Mouse (Mus musculus) heart, adult 2 months (tissue): Measurements from ENCODE around the gene Stard8. TPM values are rescaled to one million over a fixed set of nuclear protein-coding genes. Genes with fewer than 3 reads are reported as not detected.

ENCODE experiments used
- DNase-seq, 2 experiments: peaks; one replicate each; pipeline ENCODE4 v3.0.0; 2021
- H3K27ac ChIP-seq: fragments of 200-600 bp; 2 replicates; pipeline ENCODE4 v1.8.1; 2022
- H3K27me3 ChIP-seq: fragments of 200-500 bp; 2 replicates; pipeline ENCODE4 v1.6.1; 2012; ENCODE audit warnings: mild to moderate bottlenecking, low read length, inconsistent platforms, mixed read lengths; ENCODE audit not compliant: control insufficient read depth, insufficient read depth
- H3K36me3 ChIP-seq: fragments of 200-500 bp; 2 replicates; pipeline ENCODE4 v1.6.1; 2012; ENCODE audit warnings: low read length, inconsistent platforms; ENCODE audit not compliant: control insufficient read depth, insufficient read depth
- H3K4me1 ChIP-seq: fragments of 200-500 bp; 2 replicates; pipeline ENCODE4 v1.6.1; 2011; ENCODE audit warnings: low read length; ENCODE audit not compliant: control insufficient read depth, insufficient read depth
- H3K4me3 ChIP-seq: fragments of 200-600 bp; 2 replicates; pipeline ENCODE4 v1.8.1; 2022
- H3K79me2 ChIP-seq: fragments of 200-500 bp; replicated peaks from 2 replicates; pipeline ENCODE4 v1.6.1; 2012; ENCODE audit warnings: mild to moderate bottlenecking, inconsistent platforms, low read length, moderate library complexity, mixed read lengths; ENCODE audit not compliant: control insufficient read depth, insufficient read depth
- H3K9ac ChIP-seq: fragments of 200-500 bp; 2 replicates; pipeline ENCODE4 v1.6.1; 2012; ENCODE audit warnings: low read depth, mild to moderate bottlenecking, control low read depth, inconsistent platforms, low read length, mixed read lengths
- CTCF ChIP-seq: fragments of 200-600 bp; IDR thresholded peaks from 2 replicates; pipeline ENCODE4 v1.8.1; 2022; ENCODE audit warnings: antibody characterized with exemption, mild to moderate bottlenecking, moderate library complexity
- EP300 ChIP-seq: fragments of 200-500 bp; IDR thresholded peaks from 2 replicates; pipeline ENCODE4 v1.6.1; 2011; ENCODE audit warnings: low read depth, low read length, control low read depth; ENCODE audit not compliant: insufficient read depth
- POLR2A ChIP-seq: fragments of 200-500 bp; IDR thresholded peaks from 2 replicates; pipeline ENCODE4 v1.6.1; 2011; ENCODE audit warnings: mild to moderate bottlenecking, low read depth, low read length, control low read depth; ENCODE audit not compliant: insufficient read depth
- WGBS: fragments of 180-500 bp; shearing (Covaris S2); methylation state at CpG from one replicate; pipeline ENCODE4 v1.1.7; 2018; 5-methylcytosine and 5-hydroxymethylcytosine counted together
- intact Hi-C: fragments of 180-260 bp; cut with DNase I; formaldehyde crosslinking; loops from one replicate; pipeline ENCODE4 v1.15.1; 2025
- long read RNA-seq: library from polyadenylated mRNA; stranded (forward); transcript quantifications from one replicate; pipeline ENCODE4 v2.0.0, GENCODE M21; 2021
- polyA plus RNA-seq: library from polyadenylated mRNA; depleted of rRNA; stranded (reverse); fragments of >200 nt; gene quantifications from 2 replicates; pipeline ENCODE4 v1.2.3, GENCODE M21; 2012; rRNA removed
- total RNA-seq, 2 experiments: library from RNA; stranded (reverse); gene quantifications; 2 replicates each; pipeline ENCODE4 v1.2.3; 2021

The Stard8 gene
- total RNA-seq (10 to 100 TPM; 29.2 to 32.3 TPM), polyA plus RNA-seq (36.2 and 50.3 TPM in 2 replicates)
- long read RNA-seq, full-length matches to known transcripts, result 3 of 19 reads
- long read RNA-seq, partial matches to known transcripts, result 6 of 19 reads
- long read RNA-seq, other reads (novel, unspliced or antisense), result 10 of 19 reads

DNA sequence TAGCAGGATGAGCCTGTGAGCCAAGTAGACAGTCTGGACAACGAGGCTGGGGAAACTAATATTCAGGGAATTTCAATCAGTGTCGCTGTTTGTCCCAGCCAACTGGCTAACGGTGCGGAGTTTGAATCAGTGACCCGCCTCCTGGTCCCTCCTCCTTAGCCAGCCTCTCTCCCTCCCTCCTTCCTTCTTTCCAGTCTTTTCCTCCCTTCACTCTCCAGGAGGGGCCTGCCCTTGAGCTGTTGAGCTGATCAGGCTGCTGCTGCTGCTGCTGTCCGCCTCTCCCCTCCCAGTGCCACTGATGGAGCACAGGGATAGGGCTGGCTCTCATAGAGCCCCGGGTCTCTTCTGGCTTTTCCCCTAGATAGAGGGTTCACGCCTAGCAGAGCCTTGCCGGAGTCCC lies at the start of gene Stard8:
Stard8 (plus strand) TSS at position 203 of the 400 bp plus-strand sequence.
- peaks cover 7% of the 10 kb centered on the region for H3K4me1 ChIP-seq
- no peaks in the 10 kb centered on the region for H3K36me3 ChIP-seq
- peak within 1 kb of the TSS; percentile 36; the same call in 1 of the 2 replicates for H3K9ac ChIP-seq
- H3K4me3 ChIP-seq, result peak within 1 kb of the TSS; percentile 18; the same call in 1 of the 2 replicates
- WGBS, result 54% methylated on average over 9 of the region's 9 CpGs
- intact Hi-C loops, result no loop called here
- no peaks in the 10 kb centered on the region for H3K27me3 ChIP-seq
- peak; percentile 51 to 52 for DNase-seq
- no peaks in the 10 kb centered on the region for H3K79me2 ChIP-seq
- no peak for TF ChIP-seq CTCF
- peak; percentile 69 for TF ChIP-seq POLR2A
- peak within 1 kb of the TSS; percentile 45; the same call in 1 of the 2 replicates for H3K27ac ChIP-seq

GRCm38 (mm10) chrX:98953941-98954340 lies 49.1 kb upstream of the Stard8 start:
- no peak overlapping the region for H3K4me3 ChIP-seq
- H3K27me3 ChIP-seq, result no peaks in the 10 kb centered on the region
- TF ChIP-seq CTCF (peak; percentile 70), POLR2A (no peak)
- no peak overlapping the region for H3K27ac ChIP-seq
- intact Hi-C loops, result no loop called here
- H3K36me3 ChIP-seq, result no peaks in the 10 kb centered on the region
- no peaks in the 10 kb centered on the region for H3K4me1 ChIP-seq
- DNase-seq, result no peak
- WGBS, result 23% methylated on average over 6 of the region's 6 CpGs
- no peaks in the 10 kb centered on the region for H3K79me2 ChIP-seq
- no peak overlapping the region for H3K9ac ChIP-seq

GRCm38 (mm10) chrX:98958287-98958686 lies 44.8 kb upstream of the Stard8 start:
- WGBS, result 82% methylated on average over 9 of the region's 9 CpGs
- no peaks in the 10 kb centered on the region for H3K36me3 ChIP-seq
- intact Hi-C loops, result no loop called here
- DNase-seq, result no peak
- H3K79me2 ChIP-seq, result no peaks in the 10 kb centered on the region
- no peak overlapping the region for H3K9ac ChIP-seq
- no peak overlapping the region for H3K4me3 ChIP-seq
- TF ChIP-seq POLR2A, result no peak
- TF ChIP-seq CTCF, result no peak
- TF ChIP-seq EP300, result no peak
- H3K4me1 ChIP-seq, result no peaks in the 10 kb centered on the region
- no peak overlapping the region for H3K27ac ChIP-seq
- H3K27me3 ChIP-seq, result no peaks in the 10 kb centered on the region

GRCm38 (mm10) chrX:98959050-98959449 lies 44.0 kb upstream of the Stard8 start:
- Histone ChIP-seq H3K4me3 (no peak overlapping the region), H3K79me2 (no peaks in the 10 kb centered on the region), H3K36me3 (no peaks in the 10 kb centered on the region), H3K9ac (no peak overlapping the region), H3K27ac (no peak overlapping the region), H3K4me1 (no peaks in the 10 kb centered on the region), H3K27me3 (no peaks in the 10 kb centered on the region)
- TF ChIP-seq EP300 (no peak), CTCF (no peak), POLR2A (no peak)
- intact Hi-C loops, result no loop called here
- 49% methylated on average over 4 of the region's 4 CpGs for WGBS
- no peak for DNase-seq

DNA sequence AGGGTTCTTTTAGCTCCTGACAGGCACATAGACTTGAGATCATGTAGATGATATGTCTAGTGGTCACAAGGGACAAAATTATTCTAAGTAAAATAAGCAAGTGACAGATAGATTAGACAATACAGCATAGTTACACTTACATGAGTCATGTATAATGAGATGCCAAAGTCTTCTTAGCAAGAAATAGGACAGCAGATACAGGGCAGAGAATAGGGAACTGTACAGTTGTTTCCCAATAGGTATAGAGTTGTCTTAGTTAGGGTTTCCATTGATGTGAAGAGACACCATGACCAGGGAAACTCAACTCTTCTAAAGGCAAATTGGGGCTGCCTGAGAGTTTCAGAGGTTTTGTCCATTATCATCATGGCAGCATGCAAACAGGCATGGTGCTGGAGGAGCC lies 39.3 kb upstream of the Stard8 start:
- Histone ChIP-seq H3K79me2 (no peaks in the 10 kb centered on the region), H3K4me3 (no peak overlapping the region), H3K27ac (no peak overlapping the region), H3K27me3 (no peaks in the 10 kb centered on the region), H3K9ac (no peak overlapping the region), H3K36me3 (no peaks in the 10 kb centered on the region), H3K4me1 (no peaks in the 10 kb centered on the region)
- TF ChIP-seq EP300 (no peak), CTCF (no peak), POLR2A (no peak)
- DNase-seq, result no peak
- intact Hi-C loops, result no loop called here

GRCm38 (mm10) chrX:98964513-98964912 lies 38.5 kb upstream of the Stard8 start:
- Histone ChIP-seq H3K4me3 (no peak overlapping the region), H3K36me3 (no peaks in the 10 kb centered on the region), H3K27me3 (no peaks in the 10 kb centered on the region), H3K9ac (no peak overlapping the region), H3K27ac (no peak overlapping the region), H3K79me2 (no peaks in the 10 kb centered on the region), H3K4me1 (no peaks in the 10 kb centered on the region)
- TF ChIP-seq EP300 (no peak), POLR2A (no peak), CTCF (no peak)
- no peak for DNase-seq
- intact Hi-C loops, result no loop called here
